Mouse (Mus musculus): ENCODE results near the gene Abhd15.

The Abhd15 gene

GRCm38 (mm10) chr11:77514832-77515636 is at the start of gene Abhd15:
Gene Abhd15 (plus strand): TSS chr11:77515121.
- peak; percentile 89 for DNase-seq (ENCODE audit: low read depth, low spot score)

GRCm38 (mm10) chr11:77466544-77466943 is 48.4 kb upstream of the Abhd15 start:
- DNase-seq (ENCODE audit: low read depth, low spot score), result peak; percentile 30

GRCm38 (mm10) chr11:77467157-77467556 is 47.8 kb upstream of the Abhd15 start:
- DNase-seq (ENCODE audit: low read depth, low spot score), result peak; percentile 73

GRCm38 (mm10) chr11:77467784-77468183 is 47.1 kb upstream of the Abhd15 start:
- DNase-seq (ENCODE audit: low read depth, low spot score), result peak; percentile 81

- no peak for DNase-seq (ENCODE audit: low read depth, low spot score)
Observed at GRCm38 (mm10) chr11:77468397-77468796, 46.5 kb upstream of the Abhd15 start.

- DNase-seq (ENCODE audit: low read depth, low spot score), result peak; percentile 45
Observed at GRCm38 (mm10) chr11:77471407-77471806, 43.5 kb upstream of the Abhd15 start.

GRCm38 (mm10) chr11:77472775-77473174 is 42.1 kb upstream of the Abhd15 start:
- no peak for DNase-seq (ENCODE audit: low read depth, low spot score)

GRCm38 (mm10) chr11:77476216-77476615 is 38.7 kb upstream of the Abhd15 start:
- DNase-seq (ENCODE audit: low read depth, low spot score), result no peak

- DNase-seq (ENCODE audit: low read depth, low spot score), result no peak
Observed at GRCm38 (mm10) chr11:77476895-77477294, 38.0 kb upstream of the Abhd15 start.

- DNase-seq (ENCODE audit: low read depth, low spot score), result no peak
Observed at GRCm38 (mm10) chr11:77483043-77483442, 31.9 kb upstream of the Abhd15 start.

GRCm38 (mm10) chr11:77483510-77484255 is 31.2 kb upstream of the Abhd15 start:
- DNase-seq (ENCODE audit: low read depth, low spot score), result peak; percentile 44

- DNase-seq (ENCODE audit: low read depth, low spot score), result no peak
Observed at GRCm38 (mm10) chr11:77485229-77485628, 29.7 kb upstream of the Abhd15 start.

GRCm38 (mm10) chr11:77486798-77487197 is 28.1 kb upstream of the Abhd15 start:
- no peak for DNase-seq (ENCODE audit: low read depth, low spot score)

- peak; percentile 55 for DNase-seq (ENCODE audit: low read depth, low spot score)
Observed at GRCm38 (mm10) chr11:77488771-77489581, 25.9 kb upstream of the Abhd15 start.

GRCm38 (mm10) chr11:77489591-77490235 is 25.2 kb upstream of the Abhd15 start, which contains the start of gene Ankrd13b:
Gene Ankrd13b (minus strand): TSS chr11:77489678.
- DNase-seq (ENCODE audit: low read depth, low spot score), result peak; percentile 79

- no peak for DNase-seq (ENCODE audit: low read depth, low spot score)
Observed at GRCm38 (mm10) chr11:77490451-77490850, 24.5 kb upstream of the Abhd15 start.

- DNase-seq (ENCODE audit: low read depth, low spot score), result peak; percentile 94
Observed at GRCm38 (mm10) chr11:77491123-77491501, 23.8 kb upstream of the Abhd15 start.

GRCm38 (mm10) chr11:77491502-77492291 is 23.2 kb upstream of the Abhd15 start:
- no peak for DNase-seq (ENCODE audit: low read depth, low spot score)

- DNase-seq (ENCODE audit: low read depth, low spot score), result no peak
Observed at GRCm38 (mm10) chr11:77492311-77492871, 22.5 kb upstream of the Abhd15 start.

- peak; percentile 90 for DNase-seq (ENCODE audit: low read depth, low spot score)
Observed at GRCm38 (mm10) chr11:77492911-77493332, 22.0 kb upstream of the Abhd15 start.

Measured in R1 (cell line).